Mouse (Mus musculus) liver, embryonic 14.5 days (tissue): ENCODE data around the gene Capn15. TPM values are rescaled to one million over a fixed set of nuclear protein-coding genes. Genes with fewer than 3 reads are reported as not detected.
A peak's percentile ranks its signal among the peaks of the same experiment; 100 is the strongest.

Experiments
- ATAC-seq: fragments of 200-750 bp; cut with Nextera tagmentation; 2 replicates; pipeline ENCODE4 v1.8.0; 2017; ENCODE audit warnings: moderate number of reproducible peaks, mild to moderate bottlenecking, moderate library complexity; ENCODE audit not compliant: insufficient read depth
- DNase-seq, 3 experiments: peaks; one replicate each; pipeline ENCODE4 v3.0.0-alpha.2; 2012 to 2013; ENCODE audit warnings: low read depth in 3 of 3, low spot score in 3 of 3
- H3K27ac ChIP-seq: fragments of 300-500 bp; sonication (generic); 2 replicates; pipeline ENCODE4 v1.5.1; 2014; ENCODE audit warnings: moderate library complexity, mild to moderate bottlenecking, control low read depth, inconsistent platforms
- H3K27me3 ChIP-seq: fragments of 300-500 bp; sonication (generic); 2 replicates; pipeline ENCODE4 v1.6.1; 2014; ENCODE audit warnings: mild to moderate bottlenecking, low read length, moderate library complexity; ENCODE audit not compliant: control insufficient read depth, insufficient read depth
- H3K36me3 ChIP-seq: fragments of 300-500 bp; sonication (generic); replicated peaks from 2 replicates; pipeline ENCODE4 v1.6.1; 2014; ENCODE audit warnings: low read depth; ENCODE audit not compliant: control insufficient read depth, insufficient read depth
- H3K4me1 ChIP-seq, 2 experiments: fragments of 200-500 bp in 1 of 2; fragments of 300-500 bp in 1 of 2; sonication (generic) in 1 of 2; replicated peaks; 2 replicates each; pipeline ENCODE4 v1.6.1; 2012 to 2014; ENCODE audit warnings: antibody characterized with exemption in 1 of 2, inconsistent platforms in 1 of 2, low read length in 1 of 2; ENCODE audit not compliant: control insufficient read depth in 2 of 2, insufficient read depth in 2 of 2
- H3K4me2 ChIP-seq: fragments of 300-500 bp; sonication (generic); 2 replicates; pipeline ENCODE4 v1.6.1; 2014; ENCODE audit warnings: low read depth, mild to moderate bottlenecking, control low read depth, moderate library complexity
- H3K4me3 ChIP-seq, 2 experiments: fragments of 200-500 bp in 1 of 2; fragments of 300-500 bp in 1 of 2; sonication (generic) in 1 of 2; 2 replicates each; pipeline ENCODE4 v1.5.1; 2012 to 2014; ENCODE audit warnings: low read depth in 2 of 2, low read length in 2 of 2, mild to moderate bottlenecking in 2 of 2, control low read depth in 1 of 2, inconsistent platforms in 1 of 2, moderate library complexity in 1 of 2; ENCODE audit not compliant: insufficient read depth in 1 of 2
- H3K9ac ChIP-seq: fragments of 300-500 bp; sonication (generic); replicated peaks from 2 replicates; pipeline ENCODE4 v1.6.1; 2014; ENCODE audit warnings: mild to moderate bottlenecking, control low read depth, moderate library complexity
- H3K9me3 ChIP-seq: fragments of 300-500 bp; sonication (generic); 2 replicates; pipeline ENCODE4 v1.6.1; 2016; ENCODE audit warnings: low read length, mixed read lengths; ENCODE audit not compliant: control insufficient read depth
- CTCF ChIP-seq: IDR thresholded peaks from 2 replicates; pipeline ENCODE4 v1.5.1; 2016; ENCODE audit warnings: antibody characterized with exemption, low read depth, control low read depth
- EP300 ChIP-seq: IDR thresholded peaks from 2 replicates; pipeline ENCODE4 v1.6.1; 2016; ENCODE audit warnings: antibody characterized with exemption, low read depth
- WGBS: fragments of 180-500 bp; shearing (Covaris S2); extraction: QIAGEN DNeasy Blood & Tissue Kit; methylation state at CpG from one replicate; pipeline ENCODE4 v1.1.7; 2014; ENCODE audit not compliant: insufficient replicate concordance; 5-methylcytosine and 5-hydroxymethylcytosine counted together
- polyA plus RNA-seq, 2 experiments: library from polyadenylated mRNA; depleted of rRNA in 1 of 2; stranded (reverse) in 1 of 2; unstranded in 1 of 2; fragments of >200 nt; fragmentation: Nextera tagmentation in 1 of 2; extraction: Ambion mirVana in 1 of 2; gene quantifications; 2 replicates each; pipeline versions ENCODE4 v1.2.1 to v1.2.3; 2012 to 2014

Gene Capn15
- polyA plus RNA-seq, 2 experiments, result 7.7 to 8.3 TPM

DNA sequence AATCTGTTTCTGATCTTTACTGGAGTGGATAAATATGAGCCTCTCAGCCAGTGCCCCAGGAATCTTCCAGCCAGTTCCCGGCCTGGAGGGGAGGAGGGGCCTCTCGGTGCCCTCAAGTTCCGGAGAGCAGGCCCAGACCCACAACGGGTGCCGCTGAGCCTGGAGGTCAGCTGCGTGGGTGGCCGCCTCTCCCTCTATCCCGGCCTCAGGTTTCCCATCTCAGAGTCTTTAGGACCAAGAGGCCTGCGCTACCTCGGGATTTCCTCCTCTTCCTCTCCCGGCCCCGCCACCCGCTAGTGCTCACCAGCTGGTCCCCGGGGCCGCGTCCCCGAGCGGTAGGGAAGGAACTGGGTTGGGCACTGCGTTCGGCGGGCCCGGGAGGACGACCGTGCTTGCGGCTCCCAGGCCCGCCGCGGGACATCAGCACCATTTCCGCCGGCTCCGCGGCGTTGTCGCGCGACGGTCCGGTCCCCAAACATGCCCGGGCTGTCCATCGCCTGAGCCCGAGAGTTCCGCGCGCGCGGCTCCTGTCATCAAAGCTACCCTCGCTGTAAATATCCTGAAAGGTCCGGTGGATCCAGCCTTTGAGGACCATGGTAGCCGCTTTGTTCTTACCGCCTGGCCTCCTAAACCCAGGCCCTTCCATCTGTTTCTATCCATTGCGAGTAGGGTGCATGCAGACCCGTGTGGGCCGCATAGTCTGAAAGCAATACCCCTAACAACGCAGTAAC, 43.9 kb downstream of the Capn15 start:
- H3K9ac ChIP-seq, result peak overlapping the region; percentile 99

DNA sequence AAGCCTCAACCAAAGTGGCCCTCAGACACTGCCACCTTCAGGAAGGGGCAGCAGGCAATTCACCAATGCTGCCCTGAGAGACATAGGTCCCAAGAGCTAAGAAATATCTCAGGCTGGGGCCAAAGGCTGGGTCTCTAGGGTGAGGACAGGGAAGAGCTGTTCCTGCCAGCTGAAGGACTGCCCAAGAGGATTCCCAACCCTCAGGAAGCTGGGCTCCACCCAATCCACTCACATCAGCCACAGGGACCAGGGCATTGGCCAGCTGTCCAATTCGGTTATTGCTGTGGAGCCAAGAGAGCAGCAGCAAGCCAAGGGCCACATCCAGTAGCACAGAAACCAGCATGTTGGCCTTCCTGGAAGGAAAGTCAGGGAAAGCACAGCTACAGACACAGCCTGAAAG, 51.1 kb downstream of the Capn15 start:
- no peaks in the 10 kb centered on the region for H3K9me3 ChIP-seq
- no peak for ATAC-seq
- TF ChIP-seq CTCF (no peak), EP300 (no peak)
- no peaks in the 10 kb centered on the region for H3K27me3 ChIP-seq
- H3K4me3 ChIP-seq, result no peak overlapping the region
- no peak overlapping the region for H3K9ac ChIP-seq
- H3K36me3 ChIP-seq, result peaks cover 98% of the 10 kb centered on the region
- peaks cover 1 to 3% of the 10 kb centered on the region in 2 experiments for H3K4me1 ChIP-seq
- no peak overlapping the region for H3K4me2 ChIP-seq
- DNase-seq, result no peak
- H3K27ac ChIP-seq, result no peak overlapping the region
- WGBS, result 85% methylated on average over 1 of the region's 1 CpGs

More for the DNA sequence above, 43.9 kb downstream of the Capn15 start:
- Histone ChIP-seq H3K27me3 (no peaks in the 10 kb centered on the region), H3K27ac (peak overlapping the region; percentile 99), H3K4me2 (peak overlapping the region; percentile 88), H3K36me3 (peaks cover 45% of the 10 kb centered on the region), H3K4me3 (peak overlapping the region; percentile 82 to 95), H3K4me1 (peaks cover 49 to 51% of the 10 kb centered on the region in 2 experiments), H3K9me3 (no peaks in the 10 kb centered on the region)
- no peak for ATAC-seq
- WGBS, result 1% methylated on average over 53 of the region's 54 CpGs
- no peak for DNase-seq
- TF ChIP-seq CTCF (no peak), EP300 (peak; percentile 32; the same call in 1 of the 2 replicates)

DNA sequence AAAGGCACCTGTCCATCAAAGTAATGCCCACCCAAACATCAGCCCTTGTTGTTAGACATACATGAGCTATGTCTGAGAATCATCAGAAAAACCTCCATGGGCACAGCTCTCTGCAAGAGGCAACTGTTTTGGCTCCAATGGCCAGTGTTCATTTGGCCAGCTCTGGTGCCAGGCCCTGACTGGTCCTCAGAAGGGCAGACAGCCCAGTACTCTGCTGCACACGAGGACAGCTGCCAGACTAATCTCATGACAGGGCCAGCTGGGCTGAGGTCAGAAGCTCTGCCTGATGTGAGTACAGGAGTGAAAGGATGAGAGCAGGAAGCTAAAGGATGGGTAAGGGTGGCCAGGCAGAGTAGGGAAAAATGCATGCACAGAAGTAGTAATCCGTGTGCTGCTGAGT, 60.2 kb downstream of the Capn15 start:
- 69% methylated on average over 2 of the region's 2 CpGs for WGBS
- H3K36me3 ChIP-seq, result peaks cover 63% of the 10 kb centered on the region
- no peaks in the 10 kb centered on the region for H3K27me3 ChIP-seq
- H3K4me2 ChIP-seq, result no peak overlapping the region
- H3K4me1 ChIP-seq, result peaks cover 5 to 7% of the 10 kb centered on the region in 2 experiments; a peak in 3 of 4 replicates
- TF ChIP-seq CTCF (no peak), EP300 (no peak)
- no peak overlapping the region for H3K4me3 ChIP-seq
- H3K9ac ChIP-seq, result no peak overlapping the region
- ATAC-seq (no peak), DNase-seq (no peak)
- no peak overlapping the region for H3K27ac ChIP-seq
- H3K9me3 ChIP-seq, result no peaks in the 10 kb centered on the region

DNA sequence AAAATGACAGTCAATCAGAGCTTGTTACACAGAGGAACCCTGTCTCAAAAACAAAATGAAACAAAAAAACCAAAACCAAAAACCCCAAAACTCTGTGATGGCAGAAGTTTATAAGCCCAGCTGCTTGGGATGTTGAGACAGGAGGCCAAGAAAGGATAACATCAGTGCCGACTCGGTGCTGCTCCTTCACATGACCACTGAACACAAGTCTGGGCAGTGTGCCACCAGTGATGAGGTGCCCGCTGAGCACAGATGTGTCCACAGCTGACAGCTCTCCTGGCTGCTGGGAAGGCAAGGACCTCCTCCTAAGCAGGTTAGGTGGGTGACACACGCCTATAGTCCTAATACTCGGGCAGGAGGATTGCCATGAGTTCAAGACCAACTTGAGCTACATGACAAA, 63.5 kb downstream of the Capn15 start:
- Histone ChIP-seq H3K4me2 (peak overlapping the region; percentile 89; the same call in 1 of the 2 replicates), H3K4me1 (peaks cover 11 to 12% of the 10 kb centered on the region in 2 experiments), H3K27me3 (no peaks in the 10 kb centered on the region), H3K27ac (peak overlapping the region; percentile 20; the same call in 1 of the 2 replicates), H3K9me3 (no peaks in the 10 kb centered on the region), H3K9ac (no peak overlapping the region), H3K36me3 (peaks cover 33% of the 10 kb centered on the region), H3K4me3 (no peak overlapping the region)
- DNase-seq (no peak), ATAC-seq (no peak)
- WGBS, result 72% methylated on average over 5 of the region's 5 CpGs
- no peak for TF ChIP-seq CTCF
- no peak for TF ChIP-seq EP300

DNA sequence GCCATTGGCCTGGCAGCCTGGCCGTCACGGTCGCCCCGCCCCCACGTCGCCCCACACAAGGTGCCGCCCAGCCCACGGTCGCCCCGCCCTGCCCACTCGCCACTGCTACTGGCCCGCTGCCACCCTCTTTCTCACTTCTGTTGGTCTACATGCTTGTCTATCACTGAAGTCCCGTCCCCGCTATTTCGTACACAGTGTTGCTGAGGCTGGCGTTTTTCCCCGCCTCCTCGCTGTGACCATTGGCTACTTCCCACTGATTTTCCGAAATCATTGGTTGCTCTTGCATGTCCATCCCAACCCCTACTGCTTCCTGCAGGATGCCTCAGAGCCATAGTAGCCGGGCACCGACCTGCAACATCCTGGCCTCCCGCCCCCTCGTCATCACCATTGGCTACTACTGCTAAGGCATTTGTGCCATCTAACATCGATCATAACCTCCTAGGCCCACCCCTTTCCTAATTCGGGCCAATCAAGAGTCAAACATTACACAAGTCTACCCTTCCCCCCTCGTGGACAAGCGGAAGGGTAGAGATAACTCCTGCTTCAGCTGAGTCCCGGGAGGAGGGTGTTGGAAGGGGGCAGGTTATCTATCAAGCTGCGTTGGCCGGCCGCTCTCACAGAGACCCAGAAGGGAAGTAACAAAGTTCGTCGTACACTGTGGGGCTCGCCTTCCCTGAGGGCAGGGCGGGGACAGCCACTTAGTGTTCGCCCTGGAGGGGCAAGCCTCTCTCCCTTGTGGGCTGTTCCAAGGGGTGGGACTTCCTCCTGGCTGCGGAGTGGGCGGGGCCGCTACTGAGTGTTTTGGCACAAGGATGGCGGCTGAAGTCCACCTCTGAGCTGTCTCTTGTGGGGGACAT, 65.6 kb downstream of the Capn15 start:
- WGBS, result 0% methylated on average over 37 of the region's 40 CpGs
- TF ChIP-seq EP300 (0 out of 2 replicates have a peak, but pooled peaks have one; percentile 32), CTCF (peak; percentile 24)
- ATAC-seq, result peak; percentile 91

More for the DNA sequence above, 65.6 kb downstream of the Capn15 start:
- no peaks in the 10 kb centered on the region for H3K27me3 ChIP-seq
- H3K9me3 ChIP-seq, result no peaks in the 10 kb centered on the region
- peaks cover 12% of the 10 kb centered on the region for H3K36me3 ChIP-seq
- peak overlapping the region; percentile 86 to 92 for H3K4me3 ChIP-seq
- peak overlapping the region; percentile 89 for H3K4me2 ChIP-seq
- DNase-seq, result peak; percentile 99
- H3K9ac ChIP-seq, result peak overlapping the region; percentile 61
- H3K27ac ChIP-seq, result peak overlapping the region; percentile 75
- peaks cover 11 to 12% of the 10 kb centered on the region in 2 experiments for H3K4me1 ChIP-seq
